Mouse (Mus musculus): Measurements from ENCODE around the gene Klf8. TPM values are rescaled to one million over a fixed set of nuclear protein-coding genes. Genes with fewer than 3 reads are reported as not detected.

The Klf8 gene
- polyA plus RNA-seq, 1 experiment: not detected

GRCm38 (mm10) chrX:153381753-153382152 is 144.5 kb downstream of the Klf8 start:
- Histone ChIP-seq H3K4me1 (ENCODE audit: control insufficient read depth, insufficient read depth, low read length) (no peaks in the 10 kb centered on the region), H3K4me3 (ENCODE audit: insufficient read depth, low read depth, low read length) (no peak overlapping the region), H3K27ac (ENCODE audit: insufficient read depth, low read depth, low read length) (no peak overlapping the region)
- TF ChIP-seq CTCF (IDR thresholded peaks at IDR 0.05; ENCODE audit: insufficient read depth, low read depth, low read length): no peak
- TF ChIP-seq POLR2A (IDR thresholded peaks at IDR 0.05; ENCODE audit: insufficient read depth, low read depth, low read length): no peak
- 85% methylated on average over 3 of the region's 3 CpGs for WGBS

- no peak for TF ChIP-seq POLR2A (IDR thresholded peaks at IDR 0.05; ENCODE audit: insufficient read depth, low read depth, low read length)
- no peak for TF ChIP-seq CTCF (IDR thresholded peaks at IDR 0.05; ENCODE audit: insufficient read depth, low read depth, low read length)
- WGBS: 27% methylated on average over 2 of the region's 2 CpGs
- H3K4me3 ChIP-seq (ENCODE audit: insufficient read depth, low read depth, low read length): no peak overlapping the region
Observed at GRCm38 (mm10) chrX:153389291-153389690, 152.0 kb downstream of the Klf8 start.

GRCm38 (mm10) chrX:153417067-153417466 is 179.8 kb downstream of the Klf8 start:
- Histone ChIP-seq H3K4me3 (ENCODE audit: insufficient read depth, low read depth, low read length) (no peak overlapping the region), H3K27ac (ENCODE audit: insufficient read depth, low read depth, low read length) (no peak overlapping the region), H3K4me1 (ENCODE audit: control insufficient read depth, insufficient read depth, low read length) (no peaks in the 10 kb centered on the region)
- WGBS: 93% methylated on average over 5 of the region's 5 CpGs
- TF ChIP-seq CTCF (IDR thresholded peaks at IDR 0.05; ENCODE audit: insufficient read depth, low read depth, low read length) (no peak), POLR2A (IDR thresholded peaks at IDR 0.05; ENCODE audit: insufficient read depth, low read depth, low read length) (no peak)

More at GRCm38 (mm10) chrX:153389291-153389690, 152.0 kb downstream of the Klf8 start:
- H3K4me1 ChIP-seq (ENCODE audit: control insufficient read depth, insufficient read depth, low read length): no peaks in the 10 kb centered on the region
- no peak overlapping the region for H3K27ac ChIP-seq (ENCODE audit: insufficient read depth, low read depth, low read length)

- Histone ChIP-seq H3K27ac (ENCODE audit: insufficient read depth, low read depth, low read length) (no peak overlapping the region), H3K4me1 (ENCODE audit: control insufficient read depth, insufficient read depth, low read length) (0 out of 2 replicates have a peak, but pooled peaks cover 2% of the 10 kb centered on the region), H3K4me3 (ENCODE audit: insufficient read depth, low read depth, low read length) (no peak overlapping the region)
- TF ChIP-seq POLR2A (IDR thresholded peaks at IDR 0.05; ENCODE audit: insufficient read depth, low read depth, low read length) (no peak), CTCF (IDR thresholded peaks at IDR 0.05; ENCODE audit: insufficient read depth, low read depth, low read length) (no peak)
- 50% methylated on average over 5 of the region's 5 CpGs for WGBS
Observed at GRCm38 (mm10) chrX:153433659-153434293, 196.5 kb downstream of the Klf8 start.

- H3K4me3 ChIP-seq (ENCODE audit: insufficient read depth, low read depth, low read length): no peak overlapping the region
- no peak overlapping the region for H3K27ac ChIP-seq (ENCODE audit: insufficient read depth, low read depth, low read length)
- H3K4me1 ChIP-seq (ENCODE audit: control insufficient read depth, insufficient read depth, low read length): no peaks in the 10 kb centered on the region
- TF ChIP-seq POLR2A (IDR thresholded peaks at IDR 0.05; ENCODE audit: insufficient read depth, low read depth, low read length) (no peak), CTCF (IDR thresholded peaks at IDR 0.05; ENCODE audit: insufficient read depth, low read depth, low read length) (no peak)
Observed at GRCm38 (mm10) chrX:153439573-153439972, 202.3 kb downstream of the Klf8 start.

GRCm38 (mm10) chrX:153440018-153440417 is 202.8 kb downstream of the Klf8 start:
- Histone ChIP-seq H3K4me3 (ENCODE audit: insufficient read depth, low read depth, low read length) (no peak overlapping the region), H3K4me1 (ENCODE audit: control insufficient read depth, insufficient read depth, low read length) (no peaks in the 10 kb centered on the region), H3K27ac (ENCODE audit: insufficient read depth, low read depth, low read length) (no peak overlapping the region)
- 83% methylated on average over 3 of the region's 3 CpGs for WGBS
- TF ChIP-seq POLR2A (IDR thresholded peaks at IDR 0.05; ENCODE audit: insufficient read depth, low read depth, low read length) (no peak), CTCF (IDR thresholded peaks at IDR 0.05; ENCODE audit: insufficient read depth, low read depth, low read length) (no peak)

Other genes with a start within 250 kb of the Klf8 start
- not detected in 2 replicates for gene Usp51, start 231.0 kb upstream of the Klf8 start, polyA plus RNA-seq (2012; ENCODE audit: insufficient read depth, insufficient read length, low replicate concordance, missing spikeins)
- gene Mageh1, start 199.9 kb upstream of the Klf8 start, polyA plus RNA-seq (2012; ENCODE audit: insufficient read depth, insufficient read length, low replicate concordance, missing spikeins): not detected in 2 replicates
- not detected in 2 replicates for gene Foxr2, start 118.7 kb upstream of the Klf8 start, polyA plus RNA-seq (2012; ENCODE audit: insufficient read depth, insufficient read length, low replicate concordance, missing spikeins)
- not detected in 2 replicates for gene Rragb, start 97.5 kb upstream of the Klf8 start, polyA plus RNA-seq (2012; ENCODE audit: insufficient read depth, insufficient read length, low replicate concordance, missing spikeins)